Mouse (Mus musculus) small intestine, adult 2 months (tissue): ENCODE measurements around the gene Zfyve28. TPM values are rescaled to one million over a fixed set of nuclear protein-coding genes. Genes with fewer than 3 reads are reported as not detected.

Experiments used
- H3K27ac ChIP-seq: fragments of 200-500 bp; 2 replicates; pipeline ENCODE4 v1.5.1; 2012; ENCODE audit warnings: low read depth, low read length, control low read depth, inconsistent platforms; ENCODE audit not compliant: insufficient read depth
- H3K27me3 ChIP-seq: fragments of 200-500 bp; 2 replicates; pipeline ENCODE4 v1.6.1; 2012; ENCODE audit warnings: mild to moderate bottlenecking, moderate library complexity, low read length, inconsistent platforms; ENCODE audit not compliant: control insufficient read depth, insufficient read depth
- H3K36me3 ChIP-seq: fragments of 200-500 bp; 2 replicates; pipeline ENCODE4 v1.6.1; 2012; ENCODE audit warnings: mild to moderate bottlenecking, low read length, control low read depth, inconsistent platforms; ENCODE audit not compliant: control insufficient read depth, insufficient read depth
- H3K4me1 ChIP-seq: fragments of 200-500 bp; 2 replicates; pipeline ENCODE4 v1.6.1; 2012; ENCODE audit warnings: low read length, inconsistent platforms, mixed read lengths; ENCODE audit not compliant: control insufficient read depth, insufficient read depth, insufficient read length
- H3K4me3 ChIP-seq: fragments of 200-500 bp; 2 replicates; pipeline ENCODE4 v1.5.1; 2012; ENCODE audit warnings: low read depth, mild to moderate bottlenecking, control low read depth, inconsistent platforms, low read length, moderate library complexity
- CTCF ChIP-seq: fragments of 200-500 bp; IDR thresholded peaks from 2 replicates; pipeline ENCODE4 v1.5.1; 2012; ENCODE audit warnings: low read depth, mild to moderate bottlenecking, control low read depth, inconsistent platforms, low read length, moderate library complexity, mixed read lengths; ENCODE audit not compliant: insufficient replicate concordance, insufficient read length; ENCODE audit errors: extremely low read depth
- POLR2A ChIP-seq: fragments of 200-500 bp; IDR thresholded peaks from 2 replicates; pipeline ENCODE4 v1.6.1; 2012; ENCODE audit warnings: low read depth, mild to moderate bottlenecking, control low read depth, inconsistent platforms, low read length, moderate library complexity
- WGBS: fragments of 180-500 bp; shearing (Covaris S2); methylation state at CpG from one replicate; pipeline ENCODE4 v1.1.7; 2018; 5-methylcytosine and 5-hydroxymethylcytosine counted together
- polyA plus RNA-seq: library from polyadenylated mRNA; depleted of rRNA; stranded (reverse); fragments of >200 nt; gene quantifications from 2 replicates; pipeline ENCODE4 v1.2.3, GENCODE M21; 2012

The Zfyve28 gene
- polyA plus RNA-seq, 1 experiment = 1.7 TPM

GRCm38 (mm10) chr5:34220001-34220400 is 68.2 kb downstream of the Zfyve28 start:
- 57% methylated on average over 4 of the region's 4 CpGs for WGBS
- H3K36me3 ChIP-seq = no peaks in the 10 kb centered on the region
- TF ChIP-seq CTCF (no peak), POLR2A (no peak)
- H3K4me3 ChIP-seq = no peak overlapping the region
- H3K4me1 ChIP-seq = no peaks in the 10 kb centered on the region
- H3K27me3 ChIP-seq = no peaks in the 10 kb centered on the region
- H3K27ac ChIP-seq = no peak overlapping the region

DNA sequence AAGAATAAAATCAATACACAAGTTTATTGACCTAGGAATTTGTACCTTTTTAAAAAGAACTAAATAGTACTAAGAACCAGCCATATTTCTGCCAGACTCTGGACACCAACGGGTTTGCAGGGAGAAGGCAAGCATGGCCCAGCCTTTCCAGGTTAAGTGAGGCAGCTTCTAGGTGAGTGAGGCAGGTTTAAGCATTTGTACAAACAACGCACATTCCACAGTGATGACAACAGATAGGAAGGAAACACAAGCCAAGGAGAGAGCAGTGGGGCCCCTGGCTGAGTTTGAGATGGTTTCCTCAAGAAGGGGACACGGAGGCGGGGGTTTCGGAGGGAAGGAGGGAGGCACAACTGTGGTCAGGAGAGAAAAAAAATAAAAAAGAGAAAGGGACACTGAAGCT is 69.6 kb downstream of the Zfyve28 start:
- Histone ChIP-seq H3K36me3 (no peaks in the 10 kb centered on the region), H3K4me1 (no peaks in the 10 kb centered on the region), H3K4me3 (no peak overlapping the region), H3K27me3 (no peaks in the 10 kb centered on the region), H3K27ac (no peak overlapping the region)
- no peak for TF ChIP-seq POLR2A
- no peak for TF ChIP-seq CTCF
- 43% methylated on average over 5 of the region's 5 CpGs for WGBS

GRCm38 (mm10) chr5:34217756-34218155 is 70.5 kb downstream of the Zfyve28 start:
- WGBS = 54% methylated on average over 9 of the region's 9 CpGs
- no peak overlapping the region for H3K4me3 ChIP-seq

GRCm38 (mm10) chr5:34216025-34216424 is 72.2 kb downstream of the Zfyve28 start:
- WGBS = 58% methylated on average over 7 of the region's 7 CpGs
- Histone ChIP-seq H3K27ac (no peak overlapping the region), H3K36me3 (no peaks in the 10 kb centered on the region), H3K27me3 (no peaks in the 10 kb centered on the region), H3K4me1 (no peaks in the 10 kb centered on the region), H3K4me3 (no peak overlapping the region)
- TF ChIP-seq POLR2A (no peak), CTCF (no peak)

More at GRCm38 (mm10) chr5:34217756-34218155, 70.5 kb downstream of the Zfyve28 start:
- Histone ChIP-seq H3K27ac (no peak overlapping the region), H3K36me3 (no peaks in the 10 kb centered on the region), H3K27me3 (no peaks in the 10 kb centered on the region), H3K4me1 (no peaks in the 10 kb centered on the region)
- TF ChIP-seq POLR2A = no peak
- no peak for TF ChIP-seq CTCF

DNA sequence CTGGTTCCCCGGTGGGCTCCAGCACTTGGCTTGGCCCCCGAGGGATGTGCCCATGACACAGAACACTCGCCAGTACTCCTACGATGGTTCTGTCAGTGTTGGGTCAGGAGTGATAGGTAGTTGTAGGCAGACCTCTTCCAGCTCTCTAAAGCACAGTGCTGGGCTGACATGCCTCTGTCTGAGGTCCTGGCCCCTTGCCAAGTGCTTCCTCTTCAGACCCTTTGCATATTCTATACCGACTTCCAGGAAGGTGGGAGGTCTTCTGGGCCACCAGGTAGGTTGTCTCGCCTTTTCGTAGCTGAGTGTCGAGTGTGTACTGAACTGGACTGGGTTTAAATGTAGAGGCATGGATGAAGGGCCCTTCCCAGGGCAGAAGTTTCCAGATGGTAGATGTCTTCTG is 74.6 kb downstream of the Zfyve28 start:
- WGBS = 73% methylated on average over 8 of the region's 8 CpGs
- TF ChIP-seq CTCF (no peak), POLR2A (no peak)
- Histone ChIP-seq H3K27ac (no peak overlapping the region), H3K4me1 (no peaks in the 10 kb centered on the region), H3K27me3 (no peaks in the 10 kb centered on the region), H3K36me3 (no peaks in the 10 kb centered on the region), H3K4me3 (no peak overlapping the region)

DNA sequence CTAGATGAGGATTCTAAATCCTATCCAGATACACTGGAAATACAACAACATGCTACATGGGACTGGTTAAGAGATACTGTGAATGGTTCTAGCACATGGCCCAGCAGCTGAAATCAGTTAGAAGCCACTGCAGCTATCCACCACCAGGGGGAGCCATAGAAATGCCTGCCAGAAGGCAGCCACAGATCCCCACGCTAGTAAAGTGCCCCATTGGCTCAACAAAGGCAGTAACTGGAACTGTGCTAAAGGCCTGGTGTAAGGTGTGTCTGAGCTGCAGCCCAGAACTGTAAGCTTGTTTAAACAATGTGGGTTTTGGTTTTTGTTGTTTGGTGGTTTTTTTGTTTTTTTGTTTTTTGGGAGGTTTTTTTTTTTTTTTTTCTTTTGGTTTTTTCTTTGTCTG is 78.0 kb downstream of the Zfyve28 start:
- H3K4me1 ChIP-seq = no peaks in the 10 kb centered on the region
- H3K36me3 ChIP-seq = no peaks in the 10 kb centered on the region
- no peak overlapping the region for H3K4me3 ChIP-seq
- TF ChIP-seq POLR2A (no peak), CTCF (peak; percentile 92; the same call in 1 of the 2 replicates)
- H3K27ac ChIP-seq = no peak overlapping the region
- H3K27me3 ChIP-seq = no peaks in the 10 kb centered on the region
- WGBS = 6% methylated on average over 1 of the region's 1 CpGs

- WGBS = 40% methylated on average over 3 of the region's 3 CpGs
- H3K36me3 ChIP-seq = no peaks in the 10 kb centered on the region
- no peak overlapping the region for H3K27ac ChIP-seq
- H3K27me3 ChIP-seq = no peaks in the 10 kb centered on the region
- TF ChIP-seq POLR2A (no peak), CTCF (no peak)
- no peaks in the 10 kb centered on the region for H3K4me1 ChIP-seq
- H3K4me3 ChIP-seq = no peak overlapping the region
These were observed 80.7 kb downstream of the Zfyve28 start for GRCm38 (mm10) chr5:34207503-34207902.

DNA sequence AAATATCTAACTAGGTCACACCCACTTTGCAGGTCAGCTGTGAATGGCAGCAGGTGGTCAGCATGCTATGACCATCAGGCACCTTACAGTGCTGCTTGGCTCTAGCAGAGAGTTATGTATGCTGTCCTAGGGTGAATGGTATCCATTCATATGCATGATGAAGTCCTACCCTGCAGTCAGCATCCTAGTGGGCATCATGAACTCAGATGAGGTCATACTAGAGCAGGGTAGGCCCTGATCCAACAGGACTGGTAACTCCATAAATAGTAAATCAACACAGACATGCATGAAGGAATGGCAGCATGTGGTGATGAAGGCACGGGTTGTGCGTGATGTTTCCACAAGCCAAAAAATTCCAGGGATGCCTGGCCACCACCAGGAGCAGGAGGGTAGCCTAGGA is 82.5 kb downstream of the Zfyve28 start:
- no peak overlapping the region for H3K4me3 ChIP-seq
- 59% methylated on average over 2 of the region's 2 CpGs for WGBS
- no peak overlapping the region for H3K27ac ChIP-seq
- TF ChIP-seq POLR2A (no peak), CTCF (no peak)
- H3K4me1 ChIP-seq = no peaks in the 10 kb centered on the region
- no peaks in the 10 kb centered on the region for H3K27me3 ChIP-seq
- H3K36me3 ChIP-seq = no peaks in the 10 kb centered on the region
